Mouse (Mus musculus) right cerebral cortex, postnatal 25 days (tissue): ENCODE data around the gene Rbbp8nl.

Source experiments
- DNase-seq: peaks from one replicate; pipeline ENCODE4 v3.0.0; 2022

Gene Rbbp8nl

GRCm38 (mm10) chr2:180289440-180290108, at the start of gene Rbbp8nl:
Gene Rbbp8nl, minus strand, starts transcription at chr2:180289879.
- DNase-seq, result no peak

DNA sequence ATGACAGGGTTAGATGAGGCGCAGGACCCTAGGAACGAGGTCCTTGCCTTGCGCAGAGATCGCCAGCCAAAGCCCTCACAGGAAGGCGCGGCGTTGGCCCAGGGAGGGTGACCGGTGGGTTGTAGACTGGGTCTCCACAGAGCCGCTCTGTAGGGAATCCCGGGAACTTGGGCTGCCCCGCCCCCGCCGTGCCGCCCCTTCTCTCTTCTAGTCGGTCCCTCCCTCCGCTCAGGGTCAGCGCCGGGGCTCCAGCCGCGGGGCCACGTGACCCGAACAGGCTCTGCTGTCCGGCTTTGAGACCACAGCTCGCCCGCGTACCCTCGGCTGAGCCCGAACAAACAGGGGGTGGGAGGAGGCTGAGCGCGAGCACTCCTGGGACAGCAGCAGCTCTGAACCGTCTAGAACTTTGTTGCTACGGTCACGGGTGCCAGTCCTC, 44.9 kb upstream of the Rbbp8nl start, which contains the start of gene Gata5:
Gene Gata5 (minus strand): TSS at position 149 of the 436 bp plus-strand sequence.
- DNase-seq, result no peak

- no peak for DNase-seq
Measured at GRCm38 (mm10) chr2:180333778-180334550, 44.3 kb upstream of the Rbbp8nl start.

DNA sequence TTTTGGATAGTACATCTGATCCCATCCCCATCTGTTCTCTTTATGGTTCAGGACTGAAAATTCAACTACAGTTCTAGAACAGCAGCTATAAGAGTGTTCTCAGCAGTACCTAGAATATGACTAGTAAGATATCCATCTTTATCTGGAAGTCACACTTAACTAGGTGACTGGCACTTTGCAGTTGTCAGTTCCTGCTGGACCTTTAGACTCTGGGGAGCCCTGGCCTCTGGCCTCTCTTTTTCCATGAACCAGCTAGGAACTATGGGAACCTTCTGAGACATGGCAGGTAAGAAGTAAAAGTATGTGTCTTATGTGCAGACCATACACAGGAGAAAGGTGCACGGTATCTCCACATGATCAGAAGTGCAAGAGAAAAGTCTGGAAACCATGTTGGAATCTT, 39.8 kb upstream of the Rbbp8nl start:
- DNase-seq, result no peak

DNA sequence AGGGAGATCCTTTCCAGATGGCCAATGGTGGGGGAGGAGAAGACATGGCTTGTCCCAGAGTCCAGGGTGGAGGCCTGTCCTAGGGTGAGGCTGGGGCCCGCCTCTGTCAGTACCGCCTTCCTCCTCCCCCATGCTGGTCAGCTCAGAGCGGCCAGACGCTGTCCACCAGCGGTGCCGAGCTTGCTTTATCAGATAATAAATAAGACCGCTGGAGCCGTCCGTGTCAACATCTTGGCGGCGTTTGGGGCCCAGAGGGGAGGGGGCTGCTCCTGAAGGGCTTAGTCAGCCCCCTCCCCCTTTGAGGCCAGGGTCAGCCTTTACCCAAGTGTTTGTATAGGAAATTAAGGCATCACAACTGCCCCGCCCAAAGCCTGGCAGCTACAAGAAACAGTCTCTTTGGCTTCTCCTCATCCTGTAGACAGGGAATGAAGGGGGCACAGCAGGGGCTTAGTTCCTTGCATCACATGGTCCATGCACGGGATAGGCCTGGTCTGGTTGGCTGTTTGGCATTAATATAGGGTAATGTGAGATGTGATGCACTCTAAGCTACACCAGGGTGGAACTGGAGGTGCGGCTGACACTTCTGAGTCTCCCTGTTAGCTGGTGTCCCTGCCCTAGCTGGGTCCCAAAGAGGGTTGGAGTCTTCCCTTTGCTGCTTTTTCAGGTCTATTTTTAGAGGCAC, 33.1 kb upstream of the Rbbp8nl start:
- DNase-seq, result no peak

DNA sequence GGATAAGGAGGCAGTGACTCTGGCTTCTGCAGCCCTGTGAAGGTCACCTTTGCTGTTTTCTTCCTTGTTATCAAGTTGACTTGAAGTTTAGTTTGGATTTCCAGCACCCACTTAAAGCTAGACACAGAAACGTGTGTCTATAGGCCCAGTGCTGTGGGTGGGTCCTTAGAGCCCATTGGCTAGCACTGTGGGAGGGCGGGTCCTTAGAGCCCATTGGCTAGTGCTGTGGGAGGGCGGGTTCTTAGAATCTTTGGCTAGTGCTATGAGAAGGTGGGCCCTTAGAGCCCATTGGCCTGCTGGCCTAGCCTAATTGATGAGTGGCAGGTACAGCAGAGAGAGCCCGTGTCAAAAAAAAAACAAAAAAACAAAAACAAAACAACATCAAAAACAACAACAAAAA, 30.5 kb upstream of the Rbbp8nl start:
- no peak for DNase-seq

DNA sequence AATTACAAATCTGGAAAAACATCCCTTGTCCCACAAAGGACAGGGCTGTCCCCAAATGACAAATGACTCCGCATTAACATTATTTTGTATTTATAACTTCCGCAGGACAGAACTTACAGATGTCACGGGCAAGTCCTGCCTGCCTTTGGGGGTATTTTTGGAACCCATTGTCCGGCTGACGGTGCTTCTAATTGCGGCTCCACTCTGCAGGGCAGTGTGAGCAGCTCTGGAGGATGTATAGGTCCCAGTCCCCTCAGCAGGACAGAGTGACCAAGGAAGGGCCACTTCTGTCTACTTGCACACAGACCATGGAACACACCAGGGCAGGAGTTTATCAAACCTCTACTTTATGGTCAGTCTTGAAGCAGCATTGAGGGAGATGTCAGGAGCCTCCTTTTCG, 27.9 kb upstream of the Rbbp8nl start:
- no peak for DNase-seq

- DNase-seq, result no peak
Measured at GRCm38 (mm10) chr2:180314292-180314691, 24.6 kb upstream of the Rbbp8nl start.

DNA sequence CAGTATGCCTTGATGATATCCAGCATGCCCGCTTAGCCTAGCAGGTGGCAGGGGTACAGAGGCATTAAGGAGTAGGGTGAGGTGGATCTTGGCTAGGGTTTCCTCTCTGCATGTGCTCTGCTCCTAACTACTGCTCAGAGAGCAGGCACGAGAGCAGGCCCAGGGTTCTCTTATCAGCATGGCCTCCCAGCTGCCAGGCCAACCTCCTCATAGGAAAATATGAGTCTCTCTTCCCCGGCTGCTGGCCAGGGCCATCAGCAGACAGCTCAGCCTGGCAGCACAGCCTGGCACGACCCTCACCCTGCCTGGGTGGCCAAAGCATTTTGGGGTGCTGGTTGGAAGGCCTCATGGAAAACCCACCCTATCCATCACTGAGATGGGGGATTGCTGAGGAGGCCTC, 21.5 kb upstream of the Rbbp8nl start:
- no peak for DNase-seq

DNA sequence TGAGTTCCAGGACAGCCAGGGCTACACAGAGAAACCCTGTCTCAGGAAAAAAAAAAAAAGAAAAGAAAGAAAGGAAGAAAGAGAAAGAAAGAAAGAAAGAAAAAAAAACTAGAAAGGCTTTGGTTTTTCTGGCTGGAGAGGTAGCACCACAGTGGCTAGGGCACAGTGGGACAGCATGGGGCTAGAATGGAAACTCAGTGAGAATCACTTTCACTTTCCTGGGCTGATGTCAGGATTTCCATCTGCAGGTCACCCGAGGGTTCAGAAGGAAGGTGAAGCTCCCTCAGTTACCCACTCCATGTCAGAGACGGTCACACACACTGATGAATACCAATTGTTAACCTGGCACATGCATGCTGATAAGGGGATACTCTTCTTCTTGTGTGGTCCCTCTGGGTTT, 18.0 kb upstream of the Rbbp8nl start:
- no peak for DNase-seq

DNA sequence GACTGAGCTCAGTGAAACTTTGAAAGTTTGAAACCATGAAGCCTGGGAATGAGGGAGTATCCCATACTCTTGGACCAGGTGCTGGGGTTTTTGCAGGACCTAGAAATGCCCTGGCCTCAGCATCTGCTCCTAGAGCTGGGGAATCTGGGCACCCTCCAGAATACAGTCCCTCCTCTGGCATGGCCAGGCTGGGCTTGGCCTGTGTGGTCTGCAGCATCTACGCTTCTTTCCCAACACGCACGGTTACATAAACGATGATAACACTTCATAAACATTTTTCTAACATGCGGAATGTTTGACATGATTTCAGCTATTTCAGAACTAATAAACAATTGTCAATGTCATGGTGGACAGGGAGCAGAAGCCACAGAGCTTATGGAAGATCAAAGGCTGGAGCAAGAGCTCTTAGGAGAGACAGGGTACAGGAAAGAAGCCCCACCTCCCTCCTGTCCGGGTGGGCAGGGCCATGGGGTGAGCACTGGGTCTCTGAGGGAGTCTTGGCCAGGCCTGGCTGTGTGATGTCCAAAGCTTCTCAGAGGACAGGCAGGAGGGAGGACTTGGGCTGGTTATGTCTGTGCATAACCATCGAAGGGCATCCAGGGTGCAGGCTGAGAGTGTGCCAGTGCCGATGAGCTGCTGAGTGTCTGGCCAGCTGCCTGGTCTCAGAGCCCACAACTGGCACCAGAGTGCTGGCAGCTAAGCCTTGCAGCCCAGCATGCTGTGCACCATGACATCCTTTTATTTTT, 16.9 kb upstream of the Rbbp8nl start:
- no peak for DNase-seq

DNA sequence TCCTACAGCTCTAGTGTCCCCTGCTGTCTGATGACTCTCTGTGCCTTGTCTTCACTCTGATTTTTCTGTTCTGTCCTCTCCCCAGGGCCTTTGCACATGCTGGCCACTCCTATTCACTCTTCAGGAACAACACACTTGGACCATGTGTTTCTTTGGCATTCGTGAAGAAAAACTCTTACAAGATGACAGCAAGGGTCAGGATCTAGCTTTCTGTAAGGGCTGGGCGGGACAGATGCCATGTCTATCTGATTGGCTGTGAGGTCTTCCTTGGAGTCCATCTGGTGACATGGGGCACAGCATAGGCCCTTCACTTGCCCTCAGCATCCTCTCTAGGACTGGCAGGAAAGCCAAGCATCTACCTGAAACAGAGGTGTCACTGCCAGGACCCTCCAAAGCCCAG, 16.3 kb upstream of the Rbbp8nl start:
- no peak for DNase-seq

DNA sequence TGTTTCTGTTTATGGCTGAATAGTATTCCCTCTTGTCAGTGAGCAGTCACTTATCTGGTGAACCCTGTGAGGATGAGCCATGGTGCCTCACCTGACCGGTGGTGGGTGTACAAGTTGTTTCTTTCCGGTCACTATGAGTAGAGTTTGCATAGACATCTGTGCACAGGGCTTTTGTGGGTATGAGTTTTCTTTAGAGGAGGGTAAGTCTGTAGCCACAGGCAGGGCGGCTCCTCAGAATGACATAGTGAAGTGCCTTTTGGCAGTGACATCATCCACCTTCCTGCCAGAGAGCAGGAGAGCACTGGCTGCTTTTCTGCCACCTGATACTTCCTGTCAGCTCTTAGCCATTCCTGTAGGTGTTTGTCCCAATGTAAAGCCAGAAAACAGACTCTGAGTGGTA, 15.8 kb upstream of the Rbbp8nl start:
- no peak for DNase-seq

DNA sequence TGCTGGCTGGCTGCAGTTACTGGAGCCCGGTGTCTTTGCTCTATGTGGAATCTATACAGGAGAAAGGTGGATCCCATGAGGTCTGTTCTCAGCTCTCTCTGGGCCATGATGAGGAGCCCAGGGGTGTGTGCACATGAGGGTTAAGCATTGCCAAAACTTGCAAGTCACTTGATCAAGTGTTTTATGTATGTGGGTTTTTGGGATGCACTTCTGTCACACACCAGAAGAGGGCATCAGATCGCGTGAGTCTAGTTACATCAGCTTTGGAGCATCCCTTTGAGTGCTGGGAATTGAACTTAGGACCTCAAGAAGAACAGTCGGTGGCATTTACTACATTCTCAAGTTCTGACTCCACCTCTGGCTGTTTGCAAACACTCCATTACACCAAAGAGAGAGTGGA, 14.9 kb upstream of the Rbbp8nl start:
- no peak for DNase-seq

DNA sequence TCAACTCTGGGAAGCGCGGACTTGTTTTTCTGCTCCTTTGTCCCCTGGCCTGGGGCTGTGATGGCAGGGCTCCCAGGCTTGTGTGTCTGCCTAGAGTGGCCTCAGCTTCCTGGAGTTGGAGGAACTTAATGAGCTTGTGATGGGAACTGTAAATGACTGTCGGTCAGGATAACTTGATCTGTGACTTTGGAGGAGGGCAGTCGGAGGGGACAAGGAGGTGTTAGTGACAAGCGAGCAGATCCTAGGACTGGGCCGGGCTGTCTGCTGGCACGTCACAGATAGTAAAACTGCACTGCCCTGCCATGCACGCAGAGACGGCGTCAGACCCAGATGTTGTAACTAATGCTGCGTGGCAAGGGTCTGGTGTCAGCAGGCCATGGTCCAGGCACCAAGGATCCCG, 13.8 kb upstream of the Rbbp8nl start:
- DNase-seq, result no peak

GRCm38 (mm10) chr2:180302201-180302600, 12.5 kb upstream of the Rbbp8nl start:
- no peak for DNase-seq

- DNase-seq, result no peak
Measured at GRCm38 (mm10) chr2:180300771-180301170, 11.1 kb upstream of the Rbbp8nl start.

DNA sequence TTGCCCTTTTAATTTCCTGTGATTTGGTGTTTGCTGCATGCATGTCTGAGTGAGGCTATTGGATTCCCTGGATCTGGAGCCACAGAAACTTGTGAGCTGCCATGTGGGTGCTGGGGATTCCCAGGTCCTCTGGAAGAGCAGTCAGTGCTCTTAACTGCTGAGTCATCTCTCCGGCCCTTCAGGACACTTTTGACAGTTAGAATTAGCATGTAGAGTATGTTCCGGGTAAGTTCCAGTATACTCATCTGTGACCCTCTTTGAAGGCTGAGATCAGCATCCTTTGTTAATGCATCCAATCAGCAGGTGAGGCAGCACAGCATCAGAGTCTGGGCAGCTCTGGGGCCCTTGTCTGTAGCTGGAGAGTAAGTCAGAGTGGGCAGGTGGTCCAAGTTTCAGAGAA, 10.6 kb upstream of the Rbbp8nl start:
- DNase-seq, result no peak

DNA sequence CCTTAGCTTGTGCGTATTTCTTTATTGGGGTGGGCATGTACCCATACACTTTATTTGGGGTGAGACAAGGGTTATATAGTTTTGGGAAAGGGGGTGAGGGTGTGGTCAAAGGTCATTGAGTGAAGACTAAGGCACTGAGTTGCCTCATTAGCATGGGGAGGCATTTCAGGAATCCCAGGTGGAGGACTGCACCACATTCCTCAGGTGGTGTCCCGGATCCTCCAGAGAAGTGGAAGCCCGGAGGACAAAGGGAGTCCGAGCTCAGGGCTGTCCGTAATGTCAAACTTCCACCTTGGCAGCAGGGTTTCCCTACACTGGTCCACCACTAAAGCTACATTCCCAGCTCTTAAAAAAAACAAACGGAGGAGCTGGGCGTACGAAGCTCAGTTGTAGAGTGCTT, 3.2 kb upstream of the Rbbp8nl start:
- no peak for DNase-seq

- no peak for DNase-seq
Measured at GRCm38 (mm10) chr2:180292026-180292425, 2.3 kb upstream of the Rbbp8nl start.

GRCm38 (mm10) chr2:180291566-180291965, 1.9 kb upstream of the Rbbp8nl start:
- no peak for DNase-seq

DNA sequence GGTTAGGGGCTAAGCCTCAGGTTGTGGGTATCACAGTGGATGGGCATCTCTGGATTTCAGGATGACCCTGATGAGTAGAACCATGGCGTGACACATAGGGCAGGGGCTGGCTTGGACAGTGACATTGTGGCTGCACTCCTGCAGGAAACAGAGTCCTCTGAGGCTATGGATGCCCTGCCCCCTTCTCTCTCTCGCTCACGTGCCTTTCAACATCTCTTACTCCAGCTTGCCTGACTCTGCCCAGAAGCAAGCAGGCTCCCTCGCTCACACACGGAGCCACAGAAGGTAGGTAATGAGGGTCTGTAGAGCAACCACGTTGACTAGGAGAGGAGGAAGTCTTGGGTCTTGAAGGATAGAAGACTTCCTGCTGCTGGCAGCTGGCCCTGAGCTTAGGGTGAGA, 824 bp upstream of the Rbbp8nl start:
- no peak for DNase-seq

DNA sequence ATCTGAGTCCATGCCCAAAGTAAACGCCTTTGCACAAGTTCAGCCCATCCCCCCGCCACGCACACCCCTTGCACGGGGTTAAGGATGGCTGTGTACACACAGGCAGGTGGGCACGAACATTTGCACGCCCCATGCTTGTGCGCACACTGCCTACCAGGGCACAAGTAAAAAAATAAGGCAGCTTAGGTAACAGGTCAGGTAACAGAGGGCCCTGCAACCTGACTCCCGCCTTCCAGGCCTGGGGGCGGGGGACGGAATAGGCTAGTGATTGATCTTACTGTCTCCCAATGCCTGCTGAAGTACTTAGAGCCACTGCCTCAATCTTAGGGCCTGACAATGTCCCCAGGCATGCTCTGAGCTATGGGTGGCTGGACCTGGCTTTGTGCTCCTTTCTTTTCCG, 713 bp downstream of the Rbbp8nl start:
- no peak for DNase-seq
